Mouse (Mus musculus): ENCODE measurements around the gene Rgs6. TPM values are rescaled to one million over a fixed set of nuclear protein-coding genes. Genes with fewer than 3 reads are reported as not detected.
A peak's percentile ranks its signal among the peaks of the same experiment; 100 is the strongest.

Gene Rgs6
- polyA plus RNA-seq (2015; fragmentation: Nextera tagmentation; extraction: Ambion mirVana), result 1.2 and 1.4 TPM in 2 replicates

DNA sequence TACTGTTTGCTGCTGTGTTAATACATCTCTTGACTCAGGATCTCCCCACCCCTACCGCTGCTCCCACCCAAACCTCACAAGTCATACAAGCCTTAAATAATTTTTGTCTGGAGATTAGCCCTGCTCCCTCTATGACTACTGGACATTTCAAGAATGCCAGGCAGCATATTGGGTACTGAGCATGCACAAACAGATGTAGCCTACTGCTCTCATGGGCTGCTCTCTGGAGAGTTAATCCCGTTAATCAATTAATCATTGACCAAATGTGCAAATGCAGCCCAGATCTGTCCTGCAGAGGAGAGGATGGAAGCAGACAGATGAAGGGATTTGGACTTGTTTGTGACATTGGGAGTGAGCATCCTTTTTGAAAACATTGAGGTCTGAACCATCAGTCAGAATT is at the start of gene Rgs6:
Rgs6 (plus strand) TSS at position 276 of the 400 bp plus-strand sequence.
- no peak within 1 kb of the TSS for H3K27ac ChIP-seq (ENCODE audit: low read depth, low read length)

DNA sequence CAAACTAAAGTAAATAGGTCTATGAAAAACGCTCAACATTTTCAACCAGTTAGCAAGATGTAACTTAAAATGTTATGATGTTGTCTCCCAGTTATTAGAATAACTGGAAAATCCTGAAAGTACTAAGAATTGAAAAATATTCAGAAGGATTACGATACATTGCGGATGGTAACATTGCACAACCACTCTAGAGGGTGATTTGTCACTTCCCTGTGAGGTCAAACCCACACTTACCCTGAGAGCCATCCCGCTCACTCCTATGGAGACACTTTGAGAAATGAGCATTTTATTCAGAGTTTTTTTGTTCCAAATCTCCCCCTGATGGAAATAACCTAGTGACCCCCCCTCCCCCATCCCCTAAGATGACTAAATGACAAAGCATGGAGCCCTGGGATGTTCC is 41.0 kb upstream of the Rgs6 start:
- TF ChIP-seq CTCF (IDR thresholded peaks at IDR 0.05; ENCODE audit: low read depth), result no peak
- Histone ChIP-seq H3K27ac (ENCODE audit: low read depth, low read length) (no peak overlapping the region), H3K9me3 (ENCODE audit: control insufficient read depth) (no peaks in the 10 kb centered on the region), H3K36me3 (ENCODE audit: control insufficient read depth, insufficient read depth) (no peaks in the 10 kb centered on the region), H3K4me2 (replicated peaks; ENCODE audit: low read depth) (no peak overlapping the region), H3K9ac (ENCODE audit: low read depth, low read length) (no peak overlapping the region), H3K4me3 (ENCODE audit: low read depth, low read length) (no peak overlapping the region), H3K4me1 (replicated peaks; ENCODE audit: control insufficient read depth, insufficient read depth, low read length) (no peaks in the 10 kb centered on the region), H3K27me3 (replicated peaks; ENCODE audit: control insufficient read depth, insufficient read depth, low read length) (no peaks in the 10 kb centered on the region)
- no peak for ATAC-seq
- 83% methylated on average over 4 of the region's 4 CpGs for WGBS

More for the DNA sequence above, at the start of gene Rgs6:
- no peak within 1 kb of the TSS for H3K4me2 ChIP-seq (replicated peaks; ENCODE audit: low read depth)
- H3K9ac ChIP-seq (ENCODE audit: low read depth, low read length), result no peak within 1 kb of the TSS
- no peak within 1 kb of the TSS for H3K4me3 ChIP-seq (ENCODE audit: low read depth, low read length)
- no peak for TF ChIP-seq CTCF (IDR thresholded peaks at IDR 0.05; ENCODE audit: low read depth)
- no peaks in the 10 kb centered on the region for H3K36me3 ChIP-seq (ENCODE audit: control insufficient read depth, insufficient read depth)
- no peaks in the 10 kb centered on the region for H3K4me1 ChIP-seq (replicated peaks; ENCODE audit: control insufficient read depth, insufficient read depth, low read length)
- no peaks in the 10 kb centered on the region for H3K9me3 ChIP-seq (ENCODE audit: control insufficient read depth)
- no peaks in the 10 kb centered on the region for H3K27me3 ChIP-seq (replicated peaks; ENCODE audit: control insufficient read depth, insufficient read depth, low read length)
- ATAC-seq, result no peak
- 66% methylated on average over 2 of the region's 2 CpGs for WGBS

DNA sequence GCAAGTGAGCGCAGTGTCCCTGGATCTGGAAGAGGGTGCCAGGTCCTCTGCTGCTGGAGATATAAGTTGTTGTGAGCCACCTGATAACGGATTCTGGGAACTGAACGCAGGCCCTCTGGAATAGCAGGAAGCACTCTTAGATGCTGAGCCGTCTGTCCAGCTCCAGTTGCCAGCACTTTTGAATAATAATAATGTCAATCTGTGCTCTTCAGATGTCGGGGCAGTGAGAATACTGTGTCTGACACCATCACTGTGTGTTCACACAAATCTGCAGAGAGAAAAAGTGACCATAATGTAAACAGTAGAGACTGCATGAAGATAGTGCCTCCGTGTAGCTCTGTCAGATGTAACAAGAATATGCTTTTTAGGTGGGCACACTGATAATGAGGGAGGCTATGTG is 38.9 kb upstream of the Rgs6 start:
- Histone ChIP-seq H3K27ac (ENCODE audit: low read depth, low read length) (no peak overlapping the region), H3K9me3 (ENCODE audit: control insufficient read depth) (no peaks in the 10 kb centered on the region), H3K27me3 (replicated peaks; ENCODE audit: control insufficient read depth, insufficient read depth, low read length) (no peaks in the 10 kb centered on the region), H3K4me2 (replicated peaks; ENCODE audit: low read depth) (no peak overlapping the region), H3K9ac (ENCODE audit: low read depth, low read length) (no peak overlapping the region), H3K4me1 (replicated peaks; ENCODE audit: control insufficient read depth, insufficient read depth, low read length) (no peaks in the 10 kb centered on the region), H3K4me3 (ENCODE audit: low read depth, low read length) (no peak overlapping the region), H3K36me3 (ENCODE audit: control insufficient read depth, insufficient read depth) (no peaks in the 10 kb centered on the region)
- no peak for ATAC-seq
- 71% methylated on average over 6 of the region's 6 CpGs for WGBS
- no peak for TF ChIP-seq CTCF (IDR thresholded peaks at IDR 0.05; ENCODE audit: low read depth)

DNA sequence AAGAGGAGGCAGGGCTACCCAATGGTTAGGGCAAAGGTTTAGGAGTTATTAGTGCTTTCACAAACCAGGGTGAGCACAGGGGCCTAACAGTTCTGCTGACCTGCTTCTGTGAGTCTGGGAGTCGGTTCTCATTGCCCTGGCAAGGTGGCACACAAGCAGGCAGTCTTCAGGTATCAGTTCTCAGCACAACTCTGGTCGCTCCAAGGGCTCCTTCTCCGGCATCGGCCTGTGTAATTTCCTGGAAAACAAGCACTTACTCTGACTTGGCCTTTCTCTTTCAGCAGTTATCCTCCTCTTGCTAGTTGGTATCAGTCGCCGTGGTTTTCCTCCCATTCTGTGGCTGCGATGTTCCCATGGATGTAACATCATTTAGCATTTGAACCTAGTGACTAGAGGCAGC is 38.0 kb upstream of the Rgs6 start:
- H3K9ac ChIP-seq (ENCODE audit: low read depth, low read length), result no peak overlapping the region
- no peak overlapping the region for H3K4me3 ChIP-seq (ENCODE audit: low read depth, low read length)
- no peak overlapping the region for H3K27ac ChIP-seq (ENCODE audit: low read depth, low read length)
- no peaks in the 10 kb centered on the region for H3K27me3 ChIP-seq (replicated peaks; ENCODE audit: control insufficient read depth, insufficient read depth, low read length)
- no peak for TF ChIP-seq CTCF (IDR thresholded peaks at IDR 0.05; ENCODE audit: low read depth)
- no peak for ATAC-seq
- no peaks in the 10 kb centered on the region for H3K9me3 ChIP-seq (ENCODE audit: control insufficient read depth)
- H3K36me3 ChIP-seq (ENCODE audit: control insufficient read depth, insufficient read depth), result no peaks in the 10 kb centered on the region
- 88% methylated on average over 7 of the region's 7 CpGs for WGBS
- H3K4me2 ChIP-seq (replicated peaks; ENCODE audit: low read depth), result no peak overlapping the region
- no peaks in the 10 kb centered on the region for H3K4me1 ChIP-seq (replicated peaks; ENCODE audit: control insufficient read depth, insufficient read depth, low read length)

- Histone ChIP-seq H3K4me2 (replicated peaks; ENCODE audit: low read depth) (no peak overlapping the region), H3K4me1 (replicated peaks; ENCODE audit: control insufficient read depth, insufficient read depth, low read length) (no peaks in the 10 kb centered on the region), H3K4me3 (ENCODE audit: low read depth, low read length) (no peak overlapping the region), H3K27me3 (replicated peaks; ENCODE audit: control insufficient read depth, insufficient read depth, low read length) (no peaks in the 10 kb centered on the region), H3K9ac (ENCODE audit: low read depth, low read length) (no peak overlapping the region), H3K36me3 (ENCODE audit: control insufficient read depth, insufficient read depth) (no peaks in the 10 kb centered on the region), H3K27ac (ENCODE audit: low read depth, low read length) (no peak overlapping the region), H3K9me3 (ENCODE audit: control insufficient read depth) (no peaks in the 10 kb centered on the region)
- TF ChIP-seq CTCF (IDR thresholded peaks at IDR 0.05; ENCODE audit: low read depth), result no peak
- 88% methylated on average over 5 of the region's 5 CpGs for WGBS
- no peak for ATAC-seq
These were observed 35.7 kb upstream of the Rgs6 start for GRCm38 (mm10) chr12:82552376-82552775.

DNA sequence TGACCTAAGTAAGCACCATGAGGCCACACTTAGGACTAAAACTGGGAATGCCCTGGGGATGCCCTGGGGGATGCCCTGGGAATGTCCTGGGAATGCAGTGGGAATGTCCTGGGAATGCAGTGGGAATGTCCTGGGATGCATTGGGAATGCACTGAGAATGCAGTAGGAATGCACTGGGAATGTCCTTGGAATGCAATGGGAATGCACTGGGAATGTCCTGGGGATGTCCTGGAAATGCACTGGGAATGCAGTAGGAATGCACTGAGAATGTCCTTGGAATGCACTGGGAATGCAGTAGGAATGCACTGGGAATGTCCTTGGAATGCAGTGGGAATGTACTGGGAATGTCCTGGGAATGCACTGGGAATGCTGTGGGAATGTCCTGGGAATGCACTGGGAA is 25.2 kb upstream of the Rgs6 start:
- no peak for ATAC-seq
- Histone ChIP-seq H3K27ac (ENCODE audit: low read depth, low read length) (no peak overlapping the region), H3K4me3 (ENCODE audit: low read depth, low read length) (no peak overlapping the region), H3K36me3 (ENCODE audit: control insufficient read depth, insufficient read depth) (no peaks in the 10 kb centered on the region), H3K9ac (ENCODE audit: low read depth, low read length) (no peak overlapping the region), H3K4me2 (replicated peaks; ENCODE audit: low read depth) (no peak overlapping the region), H3K4me1 (replicated peaks; ENCODE audit: control insufficient read depth, insufficient read depth, low read length) (no peaks in the 10 kb centered on the region), H3K9me3 (ENCODE audit: control insufficient read depth) (no peaks in the 10 kb centered on the region), H3K27me3 (replicated peaks; ENCODE audit: control insufficient read depth, insufficient read depth, low read length) (no peaks in the 10 kb centered on the region)
- no peak for TF ChIP-seq CTCF (IDR thresholded peaks at IDR 0.05; ENCODE audit: low read depth)

GRCm38 (mm10) chr12:82568370-82568769 is 19.7 kb upstream of the Rgs6 start:
- Histone ChIP-seq H3K36me3 (ENCODE audit: control insufficient read depth, insufficient read depth) (no peaks in the 10 kb centered on the region), H3K4me2 (replicated peaks; ENCODE audit: low read depth) (no peak overlapping the region), H3K27me3 (replicated peaks; ENCODE audit: control insufficient read depth, insufficient read depth, low read length) (no peaks in the 10 kb centered on the region), H3K9ac (ENCODE audit: low read depth, low read length) (no peak overlapping the region), H3K4me3 (ENCODE audit: low read depth, low read length) (no peak overlapping the region), H3K27ac (ENCODE audit: low read depth, low read length) (no peak overlapping the region), H3K4me1 (replicated peaks; ENCODE audit: control insufficient read depth, insufficient read depth, low read length) (no peaks in the 10 kb centered on the region), H3K9me3 (ENCODE audit: control insufficient read depth) (no peaks in the 10 kb centered on the region)
- no peak for ATAC-seq
- 100% methylated on average over 1 of the region's 1 CpGs for WGBS
- TF ChIP-seq CTCF (IDR thresholded peaks at IDR 0.05; ENCODE audit: low read depth), result peak; percentile 30
